Mouse (Mus musculus) neutrophil, adult 83 days (primary cell): ENCODE results near the gene Cts3. TPM values are rescaled to one million over a fixed set of nuclear protein-coding genes. Genes with fewer than 3 reads are reported as not detected.

ENCODE experiments used
- total RNA-seq, 2 experiments: library from RNA; stranded (reverse); gene quantifications; one replicate each; pipeline ENCODE4 v1.2.4; 2023

Gene Cts3
- total RNA-seq: not detected

GRCm38 (mm10) chr13:61570027-61570426, at the start of gene Cts3:
Cts3 (minus strand) TSS chr13:61570127.

GRCm38 (mm10) chr13:61568074-61568473, 1.9 kb downstream of the Cts3 start, which contains the start of gene Gm49352:
Gm49352 (minus strand) TSS chr13:61568174.

GRCm38 (mm10) chr13:61541631-61542030, 28.3 kb downstream of the Cts3 start, which contains the start of gene Ctsm:
Ctsm (minus strand) TSS chr13:61541839.

Other genes starting within 250 kb of the Cts3 start
- not detected for gene Cts7, start 211.9 kb downstream of the Cts3 start, total RNA-seq
- not detected for gene Ctsm, start 28.3 kb downstream of the Cts3 start, total RNA-seq
- gene Gm49352, start 2.0 kb downstream of the Cts3 start, total RNA-seq: not detected